Mouse (Mus musculus) limb, embryonic 15.5 days (tissue): ENCODE results near the gene Tnfrsf11a. TPM values are rescaled to one million over a fixed set of nuclear protein-coding genes. Genes with fewer than 3 reads are reported as not detected.

Source experiments
- ATAC-seq: fragments of 200-750 bp; cut with Nextera tagmentation; 2 replicates; pipeline ENCODE4 v1.8.0; 2017; ENCODE audit warnings: low read depth, moderate TSS enrichment; ENCODE audit not compliant: insufficient number of reproducible peaks, low FRiP score, low TSS enrichment
- H3K27ac ChIP-seq: fragments of 300-500 bp; sonication (generic); 2 replicates; pipeline ENCODE4 v1.5.1; 2015; ENCODE audit warnings: moderate library complexity, mild to moderate bottlenecking, inconsistent platforms
- H3K27me3 ChIP-seq: fragments of 300-500 bp; sonication (generic); 2 replicates; pipeline ENCODE4 v1.6.1; 2015; ENCODE audit warnings: inconsistent platforms
- H3K36me3 ChIP-seq: fragments of 300-500 bp; sonication (generic); 2 replicates; pipeline ENCODE4 v1.6.1; 2015; ENCODE audit warnings: inconsistent platforms
- H3K4me1 ChIP-seq: fragments of 300-500 bp; sonication (generic); 2 replicates; pipeline ENCODE4 v1.6.1; 2015; ENCODE audit warnings: inconsistent platforms
- H3K4me2 ChIP-seq: fragments of 300-500 bp; sonication (generic); 2 replicates; pipeline ENCODE4 v1.6.1; 2015; ENCODE audit warnings: mild to moderate bottlenecking, inconsistent platforms
- H3K4me3 ChIP-seq: fragments of 300-500 bp; sonication (generic); 2 replicates; pipeline ENCODE4 v1.5.1; 2015; ENCODE audit warnings: mild to moderate bottlenecking, inconsistent platforms
- H3K9ac ChIP-seq: fragments of 300-500 bp; sonication (generic); 2 replicates; pipeline ENCODE4 v1.6.1; 2015; ENCODE audit warnings: inconsistent platforms
- H3K9me3 ChIP-seq: fragments of 300-500 bp; sonication (generic); 2 replicates; pipeline ENCODE4 v1.6.1; 2016; ENCODE audit warnings: inconsistent platforms
- WGBS: fragments of 180-500 bp; shearing (Covaris S2); methylation state at CpG from one replicate; pipeline ENCODE4 v1.1.7; 2015; 5-methylcytosine and 5-hydroxymethylcytosine counted together
- polyA plus RNA-seq: library from polyadenylated mRNA; unstranded; fragments of >200 nt; fragmentation: Nextera tagmentation; extraction: Ambion mirVana; gene quantifications from 2 replicates; pipeline ENCODE4 v1.2.1, GENCODE M21; 2015

Tnfrsf11a gene
- polyA plus RNA-seq, 1 experiment from 2014 or later: 1.5 TPM

DNA sequence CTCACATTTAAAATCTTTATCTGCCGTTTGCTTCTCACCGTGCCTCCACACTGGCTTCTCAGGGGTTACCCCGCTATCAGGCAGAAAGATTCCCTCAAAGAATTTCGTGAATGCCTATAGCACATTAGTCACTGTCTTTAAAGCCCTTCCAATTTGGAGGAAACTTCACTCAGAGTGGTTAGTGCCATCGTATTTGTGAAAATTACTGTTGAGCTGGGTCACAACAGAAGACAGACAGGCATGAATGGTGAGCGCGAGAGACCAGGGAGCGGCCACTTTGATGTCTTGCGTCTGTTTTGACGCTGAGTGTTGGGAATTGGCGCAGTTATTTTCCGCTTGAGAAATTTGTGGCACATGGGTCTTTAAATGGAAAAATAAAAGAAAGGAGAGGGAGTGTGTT lies 62.9 kb downstream of the Tnfrsf11a start:
- Histone ChIP-seq H3K36me3 (no peaks in the 10 kb centered on the region), H3K4me2 (peak overlapping the region; percentile 25), H3K27ac (no peak overlapping the region), H3K4me1 (peaks cover 15% of the 10 kb centered on the region), H3K4me3 (no peak overlapping the region), H3K27me3 (peaks cover 18% of the 10 kb centered on the region), H3K9ac (no peak overlapping the region), H3K9me3 (no peaks in the 10 kb centered on the region)
- WGBS: 2% methylated on average over 12 of the region's 12 CpGs
- no peak for ATAC-seq

DNA sequence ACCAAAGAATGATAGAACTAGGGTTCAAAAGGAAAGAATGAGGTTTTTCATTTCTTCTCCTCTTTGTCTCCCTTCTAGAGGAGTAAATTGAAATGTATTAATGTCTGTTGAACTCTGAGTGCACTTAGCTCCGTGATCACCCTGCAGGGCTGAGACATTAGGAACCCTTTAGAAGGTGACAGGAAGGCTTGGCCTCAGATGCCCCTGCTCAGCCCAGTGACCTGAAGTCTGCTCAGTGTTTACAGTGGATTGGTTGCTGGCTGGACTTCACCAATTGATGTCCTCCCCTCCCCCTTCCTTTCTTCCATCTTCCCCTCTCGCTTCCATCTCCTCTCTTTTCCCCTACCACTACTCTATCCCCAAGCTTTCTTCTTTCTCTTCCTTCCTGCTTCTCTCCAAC lies 63.3 kb downstream of the Tnfrsf11a start:
- 5% methylated on average over 2 of the region's 2 CpGs for WGBS

DNA sequence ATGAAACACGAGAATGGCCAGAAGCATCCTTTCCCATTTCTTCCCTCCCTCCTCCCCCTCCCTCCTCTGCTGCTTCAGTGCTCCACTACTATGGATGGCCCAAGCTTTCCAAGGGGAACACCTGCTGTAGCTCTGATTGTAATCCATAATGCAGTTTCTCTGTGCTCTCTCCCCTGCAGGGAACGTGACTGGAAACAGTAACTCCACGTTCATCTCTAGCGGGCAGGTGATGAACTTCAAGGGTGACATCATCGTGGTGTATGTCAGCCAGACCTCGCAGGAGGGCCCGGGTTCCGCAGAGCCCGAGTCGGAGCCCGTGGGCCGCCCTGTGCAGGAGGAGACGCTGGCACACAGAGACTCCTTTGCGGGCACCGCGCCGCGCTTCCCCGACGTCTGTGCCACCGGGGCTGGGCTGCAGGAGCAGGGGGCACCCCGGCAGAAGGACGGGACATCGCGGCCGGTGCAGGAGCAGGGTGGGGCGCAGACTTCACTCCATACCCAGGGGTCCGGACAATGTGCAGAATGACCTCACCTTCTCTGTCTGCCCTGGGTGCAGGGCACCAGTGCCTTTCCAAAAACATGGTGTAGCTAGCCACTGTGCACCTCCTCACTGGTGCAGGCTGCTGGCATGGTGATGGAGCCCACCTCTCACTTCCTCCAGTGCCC lies 64.0 kb downstream of the Tnfrsf11a start:
- WGBS: 14% methylated on average over 28 of the region's 28 CpGs
- Histone ChIP-seq H3K4me1 (peaks cover 15% of the 10 kb centered on the region), H3K27me3 (peaks cover 18% of the 10 kb centered on the region), H3K9ac (no peak overlapping the region), H3K36me3 (no peaks in the 10 kb centered on the region), H3K4me3 (peak overlapping the region; percentile 15), H3K4me2 (peak overlapping the region; percentile 36), H3K9me3 (no peaks in the 10 kb centered on the region), H3K27ac (no peak overlapping the region)
- no peak for ATAC-seq

More for the DNA sequence above, 63.3 kb downstream of the Tnfrsf11a start:
- H3K27ac ChIP-seq: no peak overlapping the region
- H3K9me3 ChIP-seq: no peaks in the 10 kb centered on the region
- no peaks in the 10 kb centered on the region for H3K36me3 ChIP-seq
- no peak overlapping the region for H3K9ac ChIP-seq
- H3K4me3 ChIP-seq: no peak overlapping the region
- ATAC-seq: no peak
- peak overlapping the region; percentile 25; the same call in 1 of the 2 replicates for H3K4me2 ChIP-seq
- H3K4me1 ChIP-seq: peaks cover 15% of the 10 kb centered on the region
- peaks cover 18% of the 10 kb centered on the region for H3K27me3 ChIP-seq

DNA sequence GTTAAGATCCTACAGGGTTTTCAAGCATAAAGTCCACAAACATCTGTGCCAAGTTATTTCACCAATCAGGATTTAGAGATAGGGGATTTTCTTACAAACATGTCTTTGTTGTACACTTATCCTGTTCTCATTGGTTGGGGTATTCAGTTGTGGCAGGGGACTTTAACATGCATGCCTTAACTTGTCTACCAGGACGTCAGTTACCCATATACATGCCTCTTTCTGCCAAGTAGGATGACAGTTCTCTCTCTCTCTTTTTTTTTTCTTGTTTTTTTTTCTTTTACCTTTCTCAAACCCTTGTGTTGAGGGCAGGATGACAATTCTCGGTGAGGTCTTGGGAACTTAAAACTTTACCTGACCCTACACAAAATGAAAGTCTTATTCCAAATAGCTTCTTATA lies 65.9 kb downstream of the Tnfrsf11a start:
- ATAC-seq: no peak
- Histone ChIP-seq H3K4me1 (peaks cover 15% of the 10 kb centered on the region), H3K4me3 (no peak overlapping the region), H3K36me3 (no peaks in the 10 kb centered on the region), H3K9me3 (no peaks in the 10 kb centered on the region), H3K9ac (no peak overlapping the region), H3K27me3 (peaks cover 18% of the 10 kb centered on the region), H3K27ac (no peak overlapping the region), H3K4me2 (no peak overlapping the region)
- 72% methylated on average over 2 of the region's 2 CpGs for WGBS

DNA sequence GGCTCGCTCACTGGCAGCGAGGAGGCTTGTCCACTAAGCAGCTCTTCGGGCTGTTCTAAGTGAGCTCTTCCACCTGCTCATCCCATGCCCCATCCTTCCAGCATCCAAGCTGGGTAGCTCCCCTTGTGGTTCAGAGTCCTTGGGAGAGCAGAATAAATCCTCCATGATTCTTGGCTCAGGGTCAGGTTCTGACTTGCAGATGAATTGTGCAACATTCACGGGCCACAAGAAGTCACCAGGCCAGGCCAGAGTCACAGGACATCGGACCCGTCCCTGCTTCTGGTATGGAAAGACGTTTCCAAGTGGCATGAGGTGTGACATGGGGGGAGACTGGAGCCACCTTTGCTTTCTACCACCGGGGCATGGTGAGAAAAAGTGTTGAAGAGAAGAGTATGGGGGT lies 68.3 kb downstream of the Tnfrsf11a start:
- Histone ChIP-seq H3K36me3 (no peaks in the 10 kb centered on the region), H3K4me1 (peaks cover 9% of the 10 kb centered on the region), H3K27ac (no peak overlapping the region), H3K4me2 (no peak overlapping the region), H3K4me3 (no peak overlapping the region), H3K27me3 (peaks cover 11% of the 10 kb centered on the region), H3K9ac (no peak overlapping the region), H3K9me3 (no peaks in the 10 kb centered on the region)
- 85% methylated on average over 8 of the region's 8 CpGs for WGBS
- no peak for ATAC-seq

DNA sequence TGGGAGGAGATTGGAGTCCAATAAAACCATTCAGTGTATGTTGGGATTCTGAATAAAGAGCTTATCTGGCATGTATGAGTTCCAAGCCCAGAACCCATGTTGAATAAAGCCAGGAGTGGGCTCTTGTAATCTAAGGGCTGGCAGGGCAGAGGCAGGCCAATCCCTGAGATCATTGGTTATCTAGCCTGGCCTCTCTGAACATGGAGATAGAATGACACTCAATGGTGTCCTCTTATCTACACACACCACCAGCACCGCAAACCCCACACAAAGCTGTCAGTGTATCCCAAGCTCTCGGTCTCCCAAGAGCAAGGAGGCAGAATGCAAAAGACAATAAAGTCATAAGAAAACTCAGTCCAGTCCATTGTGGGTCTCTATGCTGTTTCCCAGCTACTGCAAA lies 70.8 kb downstream of the Tnfrsf11a start:
- no peaks in the 10 kb centered on the region for H3K4me1 ChIP-seq
- 89% methylated on average over 2 of the region's 2 CpGs for WGBS
- H3K4me3 ChIP-seq: no peak overlapping the region
- no peak for ATAC-seq
- H3K4me2 ChIP-seq: no peak overlapping the region
- no peak overlapping the region for H3K27ac ChIP-seq
- no peaks in the 10 kb centered on the region for H3K9me3 ChIP-seq
- no peaks in the 10 kb centered on the region for H3K27me3 ChIP-seq
- no peak overlapping the region for H3K9ac ChIP-seq
- H3K36me3 ChIP-seq: no peaks in the 10 kb centered on the region

DNA sequence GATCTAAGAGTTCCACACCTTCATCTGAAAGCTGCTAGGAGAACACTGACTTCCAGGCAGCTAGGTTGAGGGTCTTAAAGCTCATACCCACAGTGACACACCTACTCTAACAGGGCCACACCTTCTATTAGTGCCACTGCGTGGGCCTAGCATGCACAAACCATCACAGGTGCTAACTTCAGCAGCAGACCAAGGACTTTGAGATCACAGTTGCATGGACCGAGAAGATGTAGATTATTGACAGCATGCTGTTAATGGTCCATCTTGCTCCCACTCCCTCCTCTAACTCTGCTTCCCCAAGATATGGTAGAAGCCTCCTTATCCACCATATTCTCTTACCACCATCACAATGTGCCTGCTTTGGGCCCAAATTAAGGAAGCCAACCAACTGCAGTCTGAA lies 79.2 kb downstream of the Tnfrsf11a start:
- no peak overlapping the region for H3K4me3 ChIP-seq
- H3K9ac ChIP-seq: no peak overlapping the region
- H3K4me2 ChIP-seq: no peak overlapping the region
- H3K9me3 ChIP-seq: no peaks in the 10 kb centered on the region
- 90% methylated on average over 2 of the region's 2 CpGs for WGBS
- no peaks in the 10 kb centered on the region for H3K27me3 ChIP-seq
- H3K27ac ChIP-seq: no peak overlapping the region
- no peak for ATAC-seq
- H3K36me3 ChIP-seq: no peaks in the 10 kb centered on the region
- H3K4me1 ChIP-seq: no peaks in the 10 kb centered on the region

DNA sequence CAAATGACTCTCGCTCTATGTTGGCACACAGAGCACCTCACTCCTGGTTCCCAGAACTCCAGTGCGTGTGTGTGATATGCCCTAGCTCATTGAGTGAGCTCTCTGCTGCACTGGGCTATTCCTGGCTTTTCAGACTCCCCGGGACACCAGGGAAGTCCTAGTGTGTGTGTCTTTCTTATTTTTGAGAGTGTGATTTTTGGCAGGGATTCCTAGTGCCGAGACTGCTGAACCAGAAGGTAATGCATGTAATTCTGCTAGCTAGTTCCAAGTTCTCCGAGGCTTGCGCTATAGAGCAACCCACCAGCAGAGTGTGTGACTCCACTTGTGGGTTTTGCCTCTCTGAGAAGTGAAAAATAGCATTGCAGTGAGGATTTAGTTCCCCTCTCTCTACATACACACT lies 96.1 kb downstream of the Tnfrsf11a start:
- no peak overlapping the region for H3K27ac ChIP-seq
- no peaks in the 10 kb centered on the region for H3K36me3 ChIP-seq
- no peaks in the 10 kb centered on the region for H3K27me3 ChIP-seq
- no peak for ATAC-seq
- H3K4me3 ChIP-seq: no peak overlapping the region
- no peaks in the 10 kb centered on the region for H3K9me3 ChIP-seq
- H3K4me2 ChIP-seq: no peak overlapping the region
- H3K4me1 ChIP-seq: peaks cover 5% of the 10 kb centered on the region
- no peak overlapping the region for H3K9ac ChIP-seq
- WGBS: 71% methylated on average over 6 of the region's 6 CpGs

DNA sequence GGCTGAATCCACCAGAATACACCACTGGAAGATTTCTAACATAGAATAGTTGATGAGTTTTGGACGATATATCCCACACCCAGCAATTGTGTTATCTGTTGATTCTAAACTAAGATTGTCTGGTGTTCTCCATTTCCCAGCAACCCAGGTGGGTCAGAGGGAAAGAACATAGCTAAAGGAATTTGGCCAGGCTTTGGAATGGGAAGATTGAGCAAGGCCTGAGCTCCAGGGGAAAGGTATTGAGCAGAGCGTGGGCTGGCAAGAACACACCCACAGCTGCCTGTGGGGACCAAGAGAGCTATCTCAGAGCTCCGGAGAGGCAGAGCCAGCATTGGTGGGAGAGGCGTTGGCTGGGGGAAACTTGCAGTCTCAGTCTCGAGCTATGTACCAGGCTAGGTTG lies 97.3 kb downstream of the Tnfrsf11a start:
- peaks cover 5% of the 10 kb centered on the region for H3K4me1 ChIP-seq
- 71% methylated on average over 5 of the region's 5 CpGs for WGBS
- H3K9me3 ChIP-seq: no peaks in the 10 kb centered on the region
- no peak for ATAC-seq
- no peaks in the 10 kb centered on the region for H3K27me3 ChIP-seq
- H3K9ac ChIP-seq: no peak overlapping the region
- H3K4me2 ChIP-seq: no peak overlapping the region
- H3K36me3 ChIP-seq: no peaks in the 10 kb centered on the region
- no peak overlapping the region for H3K27ac ChIP-seq
- H3K4me3 ChIP-seq: no peak overlapping the region

DNA sequence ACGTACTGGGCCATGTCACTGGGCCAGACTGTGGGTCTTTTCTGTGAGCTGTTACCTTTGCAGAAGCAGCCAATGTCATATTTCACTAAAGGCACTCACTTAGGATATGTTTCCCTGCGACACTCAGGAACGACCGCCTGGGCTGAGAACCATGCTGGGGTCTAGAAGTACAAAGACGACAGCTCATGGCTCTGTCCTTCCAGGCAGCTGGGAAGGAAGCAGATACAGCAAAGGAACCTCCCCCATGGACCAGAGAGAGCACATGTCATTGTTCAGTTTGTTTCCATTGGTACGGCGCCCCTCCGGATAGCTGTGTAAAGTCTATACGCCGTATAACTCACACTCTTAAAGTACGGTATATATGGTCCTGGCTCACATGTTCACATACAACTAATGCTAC lies 97.9 kb downstream of the Tnfrsf11a start:
- no peaks in the 10 kb centered on the region for H3K27me3 ChIP-seq
- WGBS: 84% methylated on average over 11 of the region's 11 CpGs
- H3K27ac ChIP-seq: no peak overlapping the region
- ATAC-seq: no peak
- H3K4me1 ChIP-seq: peaks cover 5% of the 10 kb centered on the region
- H3K4me2 ChIP-seq: no peak overlapping the region
- no peaks in the 10 kb centered on the region for H3K9me3 ChIP-seq
- H3K36me3 ChIP-seq: no peaks in the 10 kb centered on the region
- no peak overlapping the region for H3K4me3 ChIP-seq
- H3K9ac ChIP-seq: no peak overlapping the region

DNA sequence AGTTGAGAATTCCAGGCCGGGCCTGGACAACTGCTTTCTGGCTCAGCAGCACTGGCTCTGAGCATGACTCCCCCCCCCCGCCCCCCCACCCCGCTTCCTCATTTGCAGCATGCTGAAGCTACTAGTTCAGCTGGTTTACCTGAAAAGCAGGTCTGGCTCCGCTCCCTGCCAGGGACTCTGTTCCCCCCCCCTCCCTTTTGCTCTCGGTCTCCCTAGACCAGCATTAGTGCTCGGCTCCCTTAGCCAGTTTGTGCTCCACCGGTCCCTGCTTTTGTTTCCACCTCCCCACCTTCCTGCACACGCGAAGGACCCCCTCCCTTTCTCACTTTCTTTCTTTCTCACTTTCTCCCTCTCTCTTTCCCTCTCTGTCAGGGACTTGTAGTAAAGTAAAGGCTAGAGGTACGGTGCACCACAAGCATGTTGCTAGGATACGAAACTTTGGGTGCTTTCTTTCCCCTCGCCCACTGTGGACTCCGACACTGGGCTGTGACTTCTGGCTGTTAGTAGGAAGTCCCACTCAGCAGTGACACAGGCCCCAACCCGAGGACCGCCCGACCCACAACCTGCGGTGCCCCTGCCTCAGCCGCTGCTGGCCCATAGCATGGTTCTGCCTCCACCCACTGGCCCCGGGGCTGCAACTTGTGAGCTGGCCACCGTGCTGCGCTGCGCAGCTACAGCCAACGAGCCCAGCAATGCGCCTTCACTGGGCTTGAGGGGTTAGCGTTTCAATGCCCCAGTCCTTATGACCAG lies 100.2 kb downstream of the Tnfrsf11a start:
- Histone ChIP-seq H3K4me2 (peak overlapping the region; percentile 41), H3K9ac (no peak overlapping the region), H3K9me3 (no peaks in the 10 kb centered on the region), H3K27me3 (no peaks in the 10 kb centered on the region), H3K4me3 (peak overlapping the region; percentile 15), H3K27ac (no peak overlapping the region), H3K4me1 (peaks cover 5% of the 10 kb centered on the region), H3K36me3 (no peaks in the 10 kb centered on the region)
- 15% methylated on average over 25 of the region's 25 CpGs for WGBS
- 0 out of 2 replicates have a peak, but pooled peaks have one; percentile 48 for ATAC-seq

DNA sequence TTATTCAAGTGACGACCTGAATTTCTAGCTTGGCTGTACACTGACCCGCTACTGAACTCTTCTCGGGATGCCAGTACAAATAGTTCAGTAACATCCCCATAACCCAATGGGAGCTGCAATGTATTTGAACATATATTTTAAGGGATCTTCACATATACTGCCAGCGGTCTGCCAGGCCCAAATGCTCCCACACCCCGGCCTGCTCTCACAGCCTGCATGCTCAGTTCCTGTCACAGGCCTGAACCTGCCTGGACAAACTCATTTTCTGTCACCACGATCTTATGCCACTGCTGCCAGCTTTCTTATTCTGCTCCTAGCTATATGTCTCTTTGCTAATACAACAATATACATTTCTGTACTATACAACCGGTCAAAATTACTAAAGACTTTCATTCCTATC lies 100.9 kb downstream of the Tnfrsf11a start:
- no peak overlapping the region for H3K4me2 ChIP-seq
- WGBS: 67% methylated on average over 7 of the region's 7 CpGs

More for the DNA sequence above, 100.9 kb downstream of the Tnfrsf11a start:
- no peak overlapping the region for H3K9ac ChIP-seq
- H3K36me3 ChIP-seq: no peaks in the 10 kb centered on the region
- H3K27me3 ChIP-seq: no peaks in the 10 kb centered on the region
- ATAC-seq: no peak
- H3K4me1 ChIP-seq: peaks cover 5% of the 10 kb centered on the region
- no peak overlapping the region for H3K27ac ChIP-seq
- no peak overlapping the region for H3K4me3 ChIP-seq
- no peaks in the 10 kb centered on the region for H3K9me3 ChIP-seq
